Mouse (Mus musculus) stomach, embryonic 14.5 days (tissue): ENCODE results near the gene Abtb2. TPM values are rescaled to one million over a fixed set of nuclear protein-coding genes. Genes with fewer than 3 reads are reported as not detected.
A peak's percentile ranks its signal among the peaks of the same experiment; 100 is the strongest.
"Not testable (repeated sequence)": the region's sequence is repeated elsewhere in the genome, so short reads cannot be mapped to it uniquely, and the experiment has no call there.

Source experiments
- ATAC-seq: fragments of 200-750 bp; cut with Nextera tagmentation; 2 replicates; pipeline ENCODE4 v1.8.0; 2017; ENCODE audit warnings: low read depth, moderate TSS enrichment; ENCODE audit not compliant: insufficient number of reproducible peaks, insufficient read depth, low FRiP score
- H3K27ac ChIP-seq: fragments of 300-500 bp; sonication (generic); 2 replicates; pipeline ENCODE4 v1.5.1; 2014; ENCODE audit warnings: mild to moderate bottlenecking, low read length, moderate library complexity, mixed read lengths
- H3K27me3 ChIP-seq: fragments of 300-500 bp; sonication (generic); 2 replicates; pipeline ENCODE4 v1.6.1; 2014; ENCODE audit warnings: low read length, control low read depth, mixed read lengths; ENCODE audit not compliant: control insufficient read depth, insufficient read depth
- H3K36me3 ChIP-seq: fragments of 300-500 bp; sonication (generic); 2 replicates; pipeline ENCODE4 v1.6.1; 2014; ENCODE audit warnings: mild to moderate bottlenecking, control low read depth, low read length, moderate library complexity, mixed read lengths; ENCODE audit not compliant: control insufficient read depth, insufficient read depth
- H3K4me1 ChIP-seq: fragments of 300-500 bp; sonication (generic); 2 replicates; pipeline ENCODE4 v1.6.1; 2014; ENCODE audit warnings: low read length, control low read depth, mixed read lengths; ENCODE audit not compliant: control insufficient read depth, insufficient read depth
- H3K4me2 ChIP-seq: fragments of 300-500 bp; sonication (generic); replicated peaks from 2 replicates; pipeline ENCODE4 v1.6.1; 2014; ENCODE audit warnings: low read depth, low read length, control low read depth
- H3K4me3 ChIP-seq: fragments of 300-500 bp; sonication (generic); 2 replicates; pipeline ENCODE4 v1.5.1; 2014; ENCODE audit warnings: low read depth, low read length, control low read depth
- H3K9ac ChIP-seq: fragments of 300-500 bp; sonication (generic); replicated peaks from 2 replicates; pipeline ENCODE4 v1.6.1; 2014; ENCODE audit warnings: low read depth, mild to moderate bottlenecking, control low read depth, low read length, moderate library complexity, mixed read lengths
- H3K9me3 ChIP-seq: fragments of 300-500 bp; sonication (generic); 2 replicates; pipeline ENCODE4 v1.6.1; 2016; ENCODE audit warnings: low read depth, low read length, control low read depth; ENCODE audit not compliant: control insufficient read depth
- WGBS: fragments of 180-500 bp; shearing (Covaris S2); extraction: QIAGEN DNeasy Blood & Tissue Kit; methylation state at CpG from one replicate; pipeline ENCODE4 v1.1.7; 2014; 5-methylcytosine and 5-hydroxymethylcytosine counted together
- polyA plus RNA-seq: library from polyadenylated mRNA; unstranded; fragments of >200 nt; fragmentation: Nextera tagmentation; extraction: Ambion mirVana; gene quantifications from 2 replicates; pipeline ENCODE4 v1.2.1, GENCODE M21; 2014

The Abtb2 gene
- 4.0 and 4.4 TPM in 2 replicates for polyA plus RNA-seq

GRCm38 (mm10) chr2:103565732-103566422 lies at the start of gene Abtb2:
Gene Abtb2, plus strand, starts transcription at chr2:103566310.
- no peaks in the 10 kb centered on the region for H3K9me3 ChIP-seq
- H3K4me1 ChIP-seq = peaks cover 22% of the 10 kb centered on the region
- H3K36me3 ChIP-seq = no peaks in the 10 kb centered on the region
- no peaks in the 10 kb centered on the region for H3K27me3 ChIP-seq
- peak; percentile 94 for ATAC-seq
- H3K9ac ChIP-seq = peak within 1 kb of the TSS; percentile 55
- H3K27ac ChIP-seq = peak within 1 kb of the TSS; percentile 82
- H3K4me2 ChIP-seq = peak within 1 kb of the TSS; percentile 97
- WGBS = under 1% methylated on average over 34 of the region's 34 CpGs
- H3K4me3 ChIP-seq = peak within 1 kb of the TSS; percentile 58

- ATAC-seq = no peak
- Histone ChIP-seq H3K9me3 (no peaks in the 10 kb centered on the region), H3K9ac (no peak overlapping the region), H3K36me3 (no peaks in the 10 kb centered on the region), H3K4me1 (no peaks in the 10 kb centered on the region), H3K4me2 (no peak overlapping the region), H3K4me3 (no peak overlapping the region), H3K27me3 (no peaks in the 10 kb centered on the region), H3K27ac (no peak overlapping the region)
- 32% methylated on average over 1 of the region's 1 CpGs for WGBS
These were observed 49.6 kb upstream of the Abtb2 start for GRCm38 (mm10) chr2:103516472-103516871.

GRCm38 (mm10) chr2:103525596-103525995 lies 40.5 kb upstream of the Abtb2 start:
- no peaks in the 10 kb centered on the region for H3K4me1 ChIP-seq
- no peaks in the 10 kb centered on the region for H3K9me3 ChIP-seq
- no peak overlapping the region for H3K27ac ChIP-seq
- no peak overlapping the region for H3K4me3 ChIP-seq
- WGBS = 78% methylated on average over 1 of the region's 1 CpGs
- no peak for ATAC-seq
- H3K27me3 ChIP-seq = no peaks in the 10 kb centered on the region
- H3K36me3 ChIP-seq = no peaks in the 10 kb centered on the region
- H3K9ac ChIP-seq = no peak overlapping the region
- H3K4me2 ChIP-seq = no peak overlapping the region

- no peaks in the 10 kb centered on the region for H3K4me1 ChIP-seq
- no peaks in the 10 kb centered on the region for H3K9me3 ChIP-seq
- no peak overlapping the region for H3K4me3 ChIP-seq
- no peak overlapping the region for H3K27ac ChIP-seq
- H3K4me2 ChIP-seq = no peak overlapping the region
- ATAC-seq = no peak
- no peak overlapping the region for H3K9ac ChIP-seq
- WGBS = 6% methylated on average over 2 of the region's 2 CpGs
- H3K36me3 ChIP-seq = no peaks in the 10 kb centered on the region
- H3K27me3 ChIP-seq = no peaks in the 10 kb centered on the region
These were observed 19.0 kb upstream of the Abtb2 start for GRCm38 (mm10) chr2:103547132-103547531.

GRCm38 (mm10) chr2:103550301-103550700 lies 15.8 kb upstream of the Abtb2 start:
- not testable (repeated sequence) for H3K27me3 ChIP-seq, H3K4me2 ChIP-seq, H3K9ac ChIP-seq, H3K4me1 ChIP-seq, H3K27ac ChIP-seq, H3K9me3 ChIP-seq, H3K36me3 ChIP-seq, ATAC-seq, H3K4me3 ChIP-seq
- WGBS = 72% methylated on average over 2 of the region's 2 CpGs

- 66% methylated on average over 2 of the region's 2 CpGs for WGBS
- H3K27ac ChIP-seq = no peak overlapping the region
- no peak for ATAC-seq
These were observed 12.1 kb upstream of the Abtb2 start for GRCm38 (mm10) chr2:103554041-103554440.

GRCm38 (mm10) chr2:103556125-103556877 lies 9.8 kb upstream of the Abtb2 start:
- Histone ChIP-seq H3K9ac (no peak overlapping the region), H3K27me3 (no peaks in the 10 kb centered on the region), H3K4me1 (no peaks in the 10 kb centered on the region), H3K4me3 (no peak overlapping the region), H3K36me3 (no peaks in the 10 kb centered on the region), H3K9me3 (no peaks in the 10 kb centered on the region), H3K4me2 (no peak overlapping the region), H3K27ac (no peak overlapping the region)
- no peak for ATAC-seq
- WGBS = 66% methylated on average over 10 of the region's 10 CpGs

More at GRCm38 (mm10) chr2:103554041-103554440, 12.1 kb upstream of the Abtb2 start:
- Histone ChIP-seq H3K4me1 (no peaks in the 10 kb centered on the region), H3K4me2 (no peak overlapping the region), H3K36me3 (no peaks in the 10 kb centered on the region), H3K9me3 (no peaks in the 10 kb centered on the region), H3K27me3 (no peaks in the 10 kb centered on the region), H3K4me3 (no peak overlapping the region), H3K9ac (no peak overlapping the region)

- 64% methylated on average over 4 of the region's 4 CpGs for WGBS
- H3K9me3 ChIP-seq = no peaks in the 10 kb centered on the region
- no peaks in the 10 kb centered on the region for H3K27me3 ChIP-seq
- peaks cover 10% of the 10 kb centered on the region; the same call in 1 of the 2 replicates for H3K4me1 ChIP-seq
- H3K9ac ChIP-seq = no peak overlapping the region
- H3K4me2 ChIP-seq = no peak overlapping the region
- no peak overlapping the region for H3K27ac ChIP-seq
- no peaks in the 10 kb centered on the region for H3K36me3 ChIP-seq
- H3K4me3 ChIP-seq = no peak overlapping the region
- no peak for ATAC-seq
These were observed 5.2 kb upstream of the Abtb2 start for GRCm38 (mm10) chr2:103560955-103561354.
